Mouse (Mus musculus): ENCODE measurements around the gene Hoxb7. TPM values are rescaled to one million over a fixed set of nuclear protein-coding genes. Genes with fewer than 3 reads are reported as not detected.

The Hoxb7 gene
- polyA plus RNA-seq, 1 experiment from 2014 or later = 56.1 TPM

DNA sequence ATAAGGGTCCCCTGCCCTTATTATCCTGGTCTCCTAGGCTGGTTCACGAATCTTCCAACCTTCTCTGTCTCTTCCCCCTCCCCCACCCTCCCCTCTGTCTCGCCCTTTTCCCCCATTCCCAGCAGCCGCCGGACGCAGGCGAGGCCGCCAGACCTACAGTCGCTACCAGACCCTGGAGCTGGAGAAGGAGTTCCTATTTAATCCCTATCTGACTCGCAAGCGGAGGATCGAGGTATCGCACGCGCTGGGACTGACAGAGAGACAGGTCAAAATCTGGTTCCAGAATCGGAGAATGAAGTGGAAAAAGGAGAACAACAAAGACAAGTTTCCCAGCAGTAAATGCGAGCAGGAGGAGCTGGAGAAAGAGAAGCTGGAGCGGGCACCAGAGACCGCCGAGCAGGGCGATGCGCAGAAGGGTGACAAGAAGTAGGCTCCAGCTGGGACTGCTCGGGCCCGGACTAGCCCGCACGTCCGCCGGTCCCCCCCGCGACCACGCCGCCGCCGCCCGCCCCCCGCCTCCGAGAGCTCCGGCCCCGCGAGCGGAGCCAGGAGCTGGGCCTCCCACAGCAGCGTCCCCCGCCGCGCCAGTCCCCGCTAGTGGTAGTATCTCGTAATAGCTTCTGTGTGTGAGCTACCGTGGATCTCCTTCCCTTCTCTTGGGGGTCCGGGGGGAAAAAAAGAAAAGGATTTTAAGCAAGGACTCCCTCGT, 2.2 kb upstream of the Hoxb7 start:
- no peak for ATAC-seq (replicated peaks; ENCODE audit: low FRiP score, low read depth)
- Histone ChIP-seq H3K4me1 (replicated peaks; ENCODE audit: insufficient read depth, low read length) (peaks cover 27% of the 10 kb centered on the region), H3K27ac (peak overlapping the region; percentile 99), H3K9me3 (replicated peaks; ENCODE audit: low read length) (no peaks in the 10 kb centered on the region), H3K27me3 (ENCODE audit: insufficient read depth, low read length) (no peaks in the 10 kb centered on the region), H3K36me3 (ENCODE audit: insufficient read depth, low read length) (no peaks in the 10 kb centered on the region), H3K9ac (ENCODE audit: low read depth, low read length) (peak overlapping the region; percentile 98), H3K4me2 (ENCODE audit: low read length) (peak overlapping the region; percentile 96), H3K4me3 (replicated peaks; ENCODE audit: low read depth, low read length) (peak overlapping the region; percentile 84)
- under 1% methylated on average over 48 of the region's 49 CpGs for WGBS
- peak; percentile 89 for DNase-seq (ENCODE audit: low spot score)
- peak; percentile 22; the same call in 1 of the 2 replicates for TF ChIP-seq CTCF (IDR thresholded peaks at IDR 0.05; ENCODE audit: low read depth)

DNA sequence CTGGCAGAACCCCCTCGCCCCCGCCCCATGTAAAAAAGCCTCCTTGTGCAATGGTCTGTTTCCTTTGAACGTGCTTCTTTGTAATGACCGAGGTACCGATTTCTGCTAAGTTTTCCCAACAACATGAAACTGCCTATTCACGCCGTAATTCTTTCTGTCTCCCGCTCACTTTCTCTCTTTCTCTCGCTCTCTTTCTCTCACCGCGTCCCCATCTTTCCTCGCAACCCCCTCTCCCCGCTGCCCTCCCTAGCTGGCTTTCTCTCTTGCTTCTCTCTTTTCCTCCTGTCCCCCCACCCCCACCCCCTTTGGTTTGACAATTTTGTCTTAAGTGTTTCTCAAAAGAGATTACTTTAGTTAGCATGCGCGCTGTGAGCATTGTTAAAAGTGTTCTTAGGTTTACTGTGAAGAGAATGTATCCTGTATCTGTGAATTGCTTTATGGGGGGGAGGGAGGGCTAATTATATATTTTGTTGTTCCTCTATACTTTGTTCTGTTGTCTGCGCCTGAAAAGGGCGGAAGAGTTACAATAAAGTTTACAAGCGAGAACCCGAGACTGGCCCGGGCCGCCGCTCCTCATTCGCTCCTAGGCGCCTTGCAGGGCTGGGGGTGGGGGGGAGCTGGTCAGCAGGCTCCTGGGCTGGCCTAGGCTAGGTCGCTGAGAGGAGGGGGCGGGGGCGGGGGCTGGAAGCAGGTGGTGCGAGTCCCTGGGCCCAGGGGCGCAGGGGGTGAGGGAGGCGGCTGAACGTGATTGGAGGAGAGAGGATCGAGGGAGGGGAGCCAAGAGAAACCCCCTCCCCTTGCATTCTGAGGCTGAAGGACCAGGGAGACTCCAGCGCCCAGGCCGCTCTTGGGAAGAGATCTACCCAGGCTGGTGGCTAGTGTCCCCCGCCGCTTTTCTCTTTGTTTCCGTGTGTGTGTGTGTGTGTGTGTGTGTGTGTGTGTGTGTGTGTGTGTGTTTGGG, 1.4 kb upstream of the Hoxb7 start:
- under 1% methylated on average over 36 of the region's 37 CpGs for WGBS
- peak; percentile 89 for ATAC-seq (replicated peaks; ENCODE audit: low FRiP score, low read depth)
- Histone ChIP-seq H3K9ac (ENCODE audit: low read depth, low read length) (peak overlapping the region; percentile 98), H3K27me3 (ENCODE audit: insufficient read depth, low read length) (no peaks in the 10 kb centered on the region), H3K4me1 (replicated peaks; ENCODE audit: insufficient read depth, low read length) (peaks cover 25% of the 10 kb centered on the region), H3K4me3 (replicated peaks; ENCODE audit: low read depth, low read length) (peak overlapping the region; percentile 84), H3K4me2 (ENCODE audit: low read length) (peak overlapping the region; percentile 96), H3K27ac (peak overlapping the region; percentile 99), H3K9me3 (replicated peaks; ENCODE audit: low read length) (no peaks in the 10 kb centered on the region), H3K36me3 (ENCODE audit: insufficient read depth, low read length) (no peaks in the 10 kb centered on the region)
- peak; percentile 95 for DNase-seq (ENCODE audit: low spot score)
- no peak for TF ChIP-seq CTCF (IDR thresholded peaks at IDR 0.05; ENCODE audit: low read depth)

DNA sequence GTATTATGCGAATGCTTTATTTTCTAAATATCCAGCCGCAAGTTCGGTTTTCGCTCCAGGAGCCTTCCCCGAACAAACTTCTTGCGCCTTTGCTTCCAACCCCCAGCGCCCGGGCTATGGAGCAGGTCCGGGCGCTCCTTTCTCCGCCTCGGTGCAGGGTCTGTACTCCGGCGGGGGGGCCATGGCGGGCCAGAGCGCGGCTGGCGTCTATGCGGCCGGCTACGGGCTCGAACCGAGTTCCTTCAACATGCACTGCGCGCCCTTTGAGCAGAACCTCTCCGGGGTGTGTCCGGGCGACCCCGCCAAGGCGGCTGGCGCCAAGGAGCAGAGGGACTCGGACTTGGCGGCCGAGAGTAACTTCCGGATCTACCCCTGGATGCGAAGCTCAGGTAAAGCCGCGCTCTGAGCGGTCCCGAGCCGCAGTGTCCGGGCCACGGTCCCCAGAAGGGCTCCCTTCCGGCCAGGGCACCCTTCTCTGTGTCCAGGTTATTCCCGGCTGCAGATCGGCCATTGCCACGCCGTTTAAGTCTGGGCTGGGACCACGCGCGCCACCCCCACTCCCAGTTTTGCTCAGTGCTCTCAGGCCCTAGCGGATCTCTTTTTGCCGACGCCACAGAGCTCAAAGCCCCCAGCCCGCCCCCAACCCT, 439 bp downstream of the Hoxb7 start:
- Histone ChIP-seq H3K27ac (peak overlapping the region; percentile 99), H3K4me1 (replicated peaks; ENCODE audit: insufficient read depth, low read length) (peaks cover 22% of the 10 kb centered on the region; the same call in 1 of the 2 replicates), H3K4me2 (ENCODE audit: low read length) (peak overlapping the region; percentile 96), H3K9ac (ENCODE audit: low read depth, low read length) (peak overlapping the region; percentile 98), H3K27me3 (ENCODE audit: insufficient read depth, low read length) (no peaks in the 10 kb centered on the region), H3K9me3 (replicated peaks; ENCODE audit: low read length) (no peaks in the 10 kb centered on the region), H3K4me3 (replicated peaks; ENCODE audit: low read depth, low read length) (peak overlapping the region; percentile 84), H3K36me3 (ENCODE audit: insufficient read depth, low read length) (no peaks in the 10 kb centered on the region)
- DNase-seq (ENCODE audit: low spot score) = no peak
- ATAC-seq (replicated peaks; ENCODE audit: low FRiP score, low read depth) = peak; percentile 19; the same call in 1 of the 2 replicates
- WGBS = under 1% methylated on average over 55 of the region's 55 CpGs
- no peak for TF ChIP-seq CTCF (IDR thresholded peaks at IDR 0.05; ENCODE audit: low read depth)

DNA sequence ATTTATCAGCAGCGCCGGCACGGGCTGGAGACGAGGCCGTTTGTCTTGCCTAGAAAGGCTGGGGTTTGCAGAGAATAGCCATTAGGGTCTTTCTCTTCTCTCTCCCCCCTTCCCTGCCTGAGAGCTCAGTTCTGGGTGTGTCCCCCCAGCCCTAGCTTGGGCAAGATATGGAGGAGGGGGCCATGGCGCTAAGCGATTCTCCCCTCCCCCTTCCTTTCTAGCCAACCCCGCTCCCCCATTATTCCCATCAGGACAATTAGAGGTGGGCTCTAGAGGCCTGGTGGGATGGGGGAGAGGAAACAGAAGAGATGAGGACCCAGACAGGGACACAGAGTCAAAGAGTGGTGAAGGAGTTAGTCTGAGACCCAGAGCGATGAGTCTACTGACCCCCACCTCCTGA, 988 bp downstream of the Hoxb7 start:
- no peak for ATAC-seq (replicated peaks; ENCODE audit: low FRiP score, low read depth)
- Histone ChIP-seq H3K9me3 (replicated peaks; ENCODE audit: low read length) (no peaks in the 10 kb centered on the region), H3K4me3 (replicated peaks; ENCODE audit: low read depth, low read length) (peak overlapping the region; percentile 84), H3K4me2 (ENCODE audit: low read length) (peak overlapping the region; percentile 96), H3K27ac (peak overlapping the region; percentile 99), H3K27me3 (ENCODE audit: insufficient read depth, low read length) (no peaks in the 10 kb centered on the region), H3K36me3 (ENCODE audit: insufficient read depth, low read length) (no peaks in the 10 kb centered on the region), H3K9ac (ENCODE audit: low read depth, low read length) (peak overlapping the region; percentile 98), H3K4me1 (replicated peaks; ENCODE audit: insufficient read depth, low read length) (peaks cover 22% of the 10 kb centered on the region; the same call in 1 of the 2 replicates)
- 4% methylated on average over 9 of the region's 9 CpGs for WGBS
- no peak for TF ChIP-seq CTCF (IDR thresholded peaks at IDR 0.05; ENCODE audit: low read depth)
- DNase-seq (ENCODE audit: low spot score) = no peak

DNA sequence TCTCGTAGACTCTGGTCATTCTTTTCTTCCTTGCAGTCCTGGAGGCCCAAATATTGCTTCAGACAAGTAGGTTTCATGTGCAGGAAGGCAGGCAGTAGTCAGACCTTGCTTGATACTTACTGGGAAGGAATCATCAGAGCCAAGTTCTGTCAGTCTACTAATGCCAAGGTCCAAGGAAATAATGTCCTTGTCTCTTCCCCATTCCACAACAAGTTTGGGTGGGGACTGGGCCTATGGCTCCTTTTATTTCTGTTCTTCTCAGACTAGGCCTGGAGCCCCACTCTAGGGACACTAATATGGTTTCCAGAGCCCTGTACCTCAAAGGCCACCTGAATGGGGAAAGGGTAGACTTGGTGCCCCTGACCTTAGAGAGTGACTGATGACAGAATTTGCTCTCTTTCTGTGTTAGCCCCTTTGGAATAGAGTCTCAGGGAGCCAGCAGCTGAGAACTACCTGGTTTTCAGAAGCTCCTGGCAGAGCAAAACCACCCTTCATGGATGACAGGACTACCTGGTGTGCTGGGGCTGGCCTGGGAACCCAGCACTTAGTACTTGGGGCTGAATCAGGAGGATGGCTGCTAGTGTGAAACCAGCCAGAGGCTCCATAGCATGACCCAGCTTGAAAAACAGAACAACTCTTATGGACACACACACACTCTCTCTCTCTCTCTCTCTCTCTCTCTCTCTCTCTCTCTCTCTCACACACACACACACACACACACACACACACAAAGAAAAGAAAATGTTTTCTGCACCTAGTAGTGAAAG, 2.2 kb downstream of the Hoxb7 start:
- no peaks in the 10 kb centered on the region for H3K9me3 ChIP-seq (replicated peaks; ENCODE audit: low read length)
- H3K4me3 ChIP-seq (replicated peaks; ENCODE audit: low read depth, low read length) = peak overlapping the region; percentile 84
- H3K4me1 ChIP-seq (replicated peaks; ENCODE audit: insufficient read depth, low read length) = peaks cover 22% of the 10 kb centered on the region; the same call in 1 of the 2 replicates
- no peaks in the 10 kb centered on the region for H3K27me3 ChIP-seq (ENCODE audit: insufficient read depth, low read length)
- ATAC-seq (replicated peaks; ENCODE audit: low FRiP score, low read depth) (no peak), DNase-seq (ENCODE audit: low spot score) (no peak)
- peak overlapping the region; percentile 99 for H3K27ac ChIP-seq
- TF ChIP-seq CTCF (IDR thresholded peaks at IDR 0.05; ENCODE audit: low read depth) = no peak
- no peaks in the 10 kb centered on the region for H3K36me3 ChIP-seq (ENCODE audit: insufficient read depth, low read length)
- WGBS = 45% methylated on average over 1 of the region's 1 CpGs
- peak overlapping the region; percentile 98 for H3K9ac ChIP-seq (ENCODE audit: low read depth, low read length)
- peak overlapping the region; percentile 96 for H3K4me2 ChIP-seq (ENCODE audit: low read length)

Measured in kidney, postnatal 0 days (tissue).